Mouse (Mus musculus) layer of hippocampus, adult 11-12 months (tissue): ENCODE measurements around the gene Sfrp4.

Experiments used
- DNase-seq: peaks from one replicate; pipeline ENCODE4 v3.0.0; 2022; ENCODE audit warnings: low spot score

The Sfrp4 gene

GRCm38 (mm10) chr13:19636131-19636530, 13.2 kb downstream of the Sfrp4 start:
- peak; percentile 26 for DNase-seq

GRCm38 (mm10) chr13:19640203-19640851, 17.4 kb downstream of the Sfrp4 start:
- DNase-seq, result no peak

- DNase-seq, result no peak
These were observed 20.6 kb downstream of the Sfrp4 start for GRCm38 (mm10) chr13:19643519-19643918.

- DNase-seq, result no peak
These were observed 21.3 kb downstream of the Sfrp4 start for GRCm38 (mm10) chr13:19644225-19644624.

GRCm38 (mm10) chr13:19649824-19650223, 26.9 kb downstream of the Sfrp4 start:
- DNase-seq, result no peak

GRCm38 (mm10) chr13:19652405-19652804, 29.5 kb downstream of the Sfrp4 start:
- DNase-seq, result no peak

GRCm38 (mm10) chr13:19668355-19669140, 45.6 kb downstream of the Sfrp4 start:
- no peak for DNase-seq

GRCm38 (mm10) chr13:19674025-19674424, 51.1 kb downstream of the Sfrp4 start:
- no peak for DNase-seq

- DNase-seq, result no peak
These were observed 51.7 kb downstream of the Sfrp4 start for GRCm38 (mm10) chr13:19674601-19675000.
